Mouse (Mus musculus) liver, embryonic 14.5 days (tissue): ENCODE results near the gene Dyx1c1.

Source experiments
- CTCF ChIP-seq: IDR thresholded peaks from 2 replicates; pipeline ENCODE4 v1.5.1; 2016; ENCODE audit warnings: antibody characterized with exemption, low read depth, control low read depth
- EP300 ChIP-seq: IDR thresholded peaks from 2 replicates; pipeline ENCODE4 v1.6.1; 2016; ENCODE audit warnings: antibody characterized with exemption, low read depth

DNA sequence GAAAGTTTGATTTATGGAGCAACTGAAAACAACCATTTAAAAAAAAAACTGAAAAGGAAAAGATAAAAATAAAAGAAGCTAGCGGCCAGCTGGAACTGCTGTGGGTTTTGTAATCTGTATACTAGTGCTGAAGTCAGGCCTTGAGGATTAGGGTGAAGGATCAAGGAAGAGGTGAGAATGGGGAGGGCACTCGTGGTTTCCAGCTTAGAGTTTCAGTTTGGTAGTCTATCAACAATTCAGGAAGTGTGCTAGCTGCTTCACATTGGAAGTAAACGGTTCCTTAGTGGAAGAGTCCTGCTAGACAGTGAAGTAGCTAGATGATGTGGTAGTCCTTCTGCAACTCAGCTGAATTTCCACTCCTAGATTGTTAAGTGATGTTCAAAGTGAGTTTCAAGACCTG lies 49.8 kb downstream of the Dyx1c1 start:
- TF ChIP-seq CTCF (no peak), EP300 (no peak)
